Mouse (Mus musculus) CH12.LX (cell line): ENCODE results near the gene Gm35549.

ENCODE experiments used
- PAX5 ChIP-seq: IDR thresholded peaks from 2 replicates; pipeline ENCODE4 v1.6.1; 2012; ENCODE audit warnings: low read length, inconsistent platforms, mixed read lengths
- POLR2A ChIP-seq: IDR thresholded peaks from 2 replicates; pipeline ENCODE4 v1.6.1; 2011; ENCODE audit warnings: low read depth, mild to moderate bottlenecking, improper control_type of control experiment, low read length
- RCOR1 ChIP-seq: conservative IDR thresholded peaks from 2 replicates; pipeline ENCODE4 v1.6.1; 2012; ENCODE audit warnings: low read depth, mild to moderate bottlenecking, inconsistent platforms, low read length, improper control_type of control experiment
- SIN3A ChIP-seq: IDR thresholded peaks from 2 replicates; pipeline ENCODE4 v1.6.1; 2012; ENCODE audit warnings: low read length, improper control_type of control experiment, inconsistent platforms
- TBP ChIP-seq: conservative IDR thresholded peaks from 2 replicates; pipeline ENCODE4 v1.6.1; 2011; ENCODE audit warnings: low read depth, low read length, improper control_type of control experiment

GRCm38 (mm10) chr9:122886372-122887179 is 42.7 kb upstream of the Gm35549 start:
- TF ChIP-seq SIN3A = peak; percentile 75
- TF ChIP-seq PAX5 = no peak
- peak; percentile 42; the same call in 1 of the 2 replicates for TF ChIP-seq TBP
- no peak for TF ChIP-seq RCOR1
- peak; percentile 85 for TF ChIP-seq POLR2A
